Mouse (Mus musculus) lung, postnatal 0 days (tissue): ENCODE results near the gene Cdkn2b. TPM values are rescaled to one million over a fixed set of nuclear protein-coding genes. Genes with fewer than 3 reads are reported as not detected.

Experiments
- ATAC-seq: fragments of 200-750 bp; cut with Nextera tagmentation; 2 replicates; pipeline ENCODE4 v1.8.0; 2017; ENCODE audit warnings: moderate library complexity
- DNase-seq: peaks from one replicate; pipeline ENCODE4 v3.0.0-alpha.2; 2016; ENCODE audit warnings: low spot score
- H3K27ac ChIP-seq: fragments of 300-500 bp; sonication (generic); 2 replicates; pipeline ENCODE4 v1.5.1; 2014; ENCODE audit warnings: antibody characterized with exemption, mild to moderate bottlenecking, low read length, mixed read lengths
- H3K27me3 ChIP-seq: fragments of 300-500 bp; sonication (generic); replicated peaks from 2 replicates; pipeline ENCODE4 v1.6.1; 2014; ENCODE audit warnings: low read length, mixed read lengths; ENCODE audit not compliant: insufficient read depth
- H3K36me3 ChIP-seq: fragments of 300-500 bp; sonication (generic); 2 replicates; pipeline ENCODE4 v1.6.1; 2014; ENCODE audit warnings: low read length, mixed read lengths; ENCODE audit not compliant: insufficient read depth
- H3K4me1 ChIP-seq: fragments of 300-500 bp; sonication (generic); 2 replicates; pipeline ENCODE4 v1.6.1; 2014; ENCODE audit warnings: antibody characterized with exemption, low read depth, low read length, mixed read lengths; ENCODE audit not compliant: insufficient read depth
- H3K4me2 ChIP-seq: fragments of 300-500 bp; sonication (generic); replicated peaks from 2 replicates; pipeline ENCODE4 v1.6.1; 2014; ENCODE audit warnings: low read depth, mild to moderate bottlenecking, low read length, moderate library complexity, mixed read lengths
- H3K4me3 ChIP-seq: fragments of 300-500 bp; sonication (generic); 2 replicates; pipeline ENCODE4 v1.5.1; 2014; ENCODE audit warnings: low read depth, low read length
- H3K9ac ChIP-seq: fragments of 300-500 bp; sonication (generic); replicated peaks from 2 replicates; pipeline ENCODE4 v1.6.1; 2014; ENCODE audit warnings: low read depth, mild to moderate bottlenecking
- H3K9me3 ChIP-seq: fragments of 300-500 bp; sonication (generic); 2 replicates; pipeline ENCODE4 v1.6.1; 2016; ENCODE audit warnings: low read length, mixed read lengths
- CTCF ChIP-seq: IDR thresholded peaks from 2 replicates; pipeline ENCODE4 v1.5.1; 2016; ENCODE audit warnings: antibody characterized with exemption, mild to moderate bottlenecking
- EP300 ChIP-seq: IDR thresholded peaks from 2 replicates; pipeline ENCODE4 v1.6.1; 2016; ENCODE audit warnings: antibody characterized with exemption, mild to moderate bottlenecking, control low read depth
- WGBS: fragments of 180-500 bp; shearing (Covaris S2); extraction: QIAGEN DNeasy Blood & Tissue Kit; methylation state at CpG from one replicate; pipeline ENCODE4 v1.1.7; 2014; 5-methylcytosine and 5-hydroxymethylcytosine counted together
- polyA plus RNA-seq: library from polyadenylated mRNA; unstranded; fragments of >200 nt; fragmentation: Nextera tagmentation; extraction: Ambion mirVana; gene quantifications from 2 replicates; pipeline ENCODE4 v1.2.1, GENCODE M21; 2015

The Cdkn2b gene
- polyA plus RNA-seq, 1 experiment from 2014 or later, result 108 TPM

DNA sequence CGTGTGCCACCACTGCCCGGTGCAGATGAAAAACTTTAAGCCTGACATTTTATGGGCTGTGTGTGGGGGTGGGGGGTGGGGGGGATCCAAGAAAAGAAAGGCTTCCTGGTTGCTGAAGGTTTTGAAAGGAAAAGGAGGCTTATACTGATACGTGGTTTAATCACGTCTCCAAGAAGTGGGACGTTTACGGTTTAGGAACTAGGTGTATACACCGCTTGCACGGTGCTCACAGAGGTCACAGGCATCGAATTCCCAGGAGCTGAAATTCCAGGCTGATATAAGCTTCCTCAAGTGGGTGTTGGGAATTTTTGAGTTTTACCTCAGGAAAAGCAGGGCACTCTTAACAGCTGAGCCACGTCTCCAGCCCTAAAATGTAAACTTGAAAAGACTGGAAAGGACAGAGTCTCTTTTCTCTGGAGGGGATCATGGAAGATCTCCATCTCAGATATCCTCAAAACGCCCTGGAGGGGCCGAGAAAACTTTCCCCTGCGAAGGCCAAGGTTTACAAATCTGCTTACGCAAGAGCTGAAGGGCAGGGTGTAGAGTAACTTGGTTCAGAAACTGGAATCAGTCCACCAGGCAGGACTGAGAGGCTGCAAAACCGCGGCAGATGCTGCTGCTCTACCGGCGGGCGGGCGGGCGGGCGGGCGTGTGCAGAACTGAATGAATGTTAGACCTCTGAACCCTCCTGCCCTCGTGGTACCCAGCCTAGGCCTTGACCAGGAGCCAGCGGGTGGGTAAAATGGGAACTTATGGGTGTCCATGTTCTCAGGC lies 34.8 kb downstream of the Cdkn2b start:
- no peak overlapping the region for H3K4me3 ChIP-seq
- DNase-seq (no peak), ATAC-seq (no peak)
- H3K4me1 ChIP-seq, result no peaks in the 10 kb centered on the region
- H3K9ac ChIP-seq, result no peak overlapping the region
- 3% methylated on average over 25 of the region's 25 CpGs for WGBS
- no peak overlapping the region for H3K27ac ChIP-seq
- H3K9me3 ChIP-seq, result no peaks in the 10 kb centered on the region
- TF ChIP-seq EP300 (no peak), CTCF (no peak)
- no peaks in the 10 kb centered on the region for H3K36me3 ChIP-seq
- peaks cover 90% of the 10 kb centered on the region for H3K27me3 ChIP-seq
- no peak overlapping the region for H3K4me2 ChIP-seq

DNA sequence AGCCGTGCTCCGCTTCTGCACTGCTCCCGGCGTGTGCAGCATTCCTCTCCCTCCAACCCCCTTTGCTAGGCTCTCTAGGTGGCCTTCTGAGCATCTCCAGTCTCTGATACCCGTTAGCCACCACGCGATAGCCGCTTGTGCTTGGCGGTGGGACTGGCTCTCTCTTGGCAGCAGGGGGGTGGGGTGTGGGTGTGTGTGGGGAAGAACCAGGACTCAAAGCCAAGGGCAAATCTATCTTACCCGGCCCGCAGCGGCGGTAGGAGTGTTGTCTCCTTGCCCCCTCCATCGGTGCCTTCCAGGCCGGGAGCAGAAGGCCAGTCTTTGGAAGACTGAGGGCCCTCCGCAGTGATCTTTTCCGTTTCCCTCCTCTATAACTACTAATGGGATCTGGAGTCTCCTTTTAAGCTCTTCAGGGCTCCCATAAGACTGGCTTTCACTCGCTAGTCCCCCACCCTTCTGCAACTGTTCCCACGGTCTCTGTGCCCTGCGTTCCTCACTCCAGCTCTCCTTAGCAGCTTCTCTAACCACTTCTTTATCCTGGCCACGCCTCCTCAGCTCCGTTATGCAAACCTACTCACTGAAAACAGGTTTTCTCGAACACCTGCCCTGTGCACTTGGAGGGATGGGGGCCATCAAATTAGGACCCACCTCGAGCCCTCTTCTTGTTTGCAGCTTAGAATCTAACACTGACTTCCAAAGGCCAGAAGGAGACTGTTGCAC lies 35.9 kb downstream of the Cdkn2b start:
- Histone ChIP-seq H3K36me3 (no peaks in the 10 kb centered on the region), H3K9ac (no peak overlapping the region), H3K9me3 (no peaks in the 10 kb centered on the region), H3K27ac (no peak overlapping the region), H3K4me2 (no peak overlapping the region), H3K4me1 (no peaks in the 10 kb centered on the region), H3K27me3 (peaks cover 89% of the 10 kb centered on the region), H3K4me3 (no peak overlapping the region)
- DNase-seq, result no peak
- ATAC-seq, result no peak
- no peak for TF ChIP-seq EP300
- no peak for TF ChIP-seq CTCF
- 2% methylated on average over 24 of the region's 24 CpGs for WGBS

GRCm38 (mm10) chr4:89274006-89274405 lies 36.8 kb downstream of the Cdkn2b start:
- no peak overlapping the region for H3K4me2 ChIP-seq
- 2% methylated on average over 14 of the region's 14 CpGs for WGBS
- no peak overlapping the region for H3K4me3 ChIP-seq
- no peaks in the 10 kb centered on the region for H3K4me1 ChIP-seq
- no peak for TF ChIP-seq EP300
- no peak for TF ChIP-seq CTCF
- H3K27me3 ChIP-seq, result peaks cover 79% of the 10 kb centered on the region
- no peaks in the 10 kb centered on the region for H3K36me3 ChIP-seq
- no peak overlapping the region for H3K9ac ChIP-seq
- DNase-seq, result no peak
- H3K9me3 ChIP-seq, result no peaks in the 10 kb centered on the region
- H3K27ac ChIP-seq, result no peak overlapping the region
- no peak for ATAC-seq

GRCm38 (mm10) chr4:89273585-89273984 lies 37.3 kb downstream of the Cdkn2b start:
- Histone ChIP-seq H3K27me3 (peaks cover 75% of the 10 kb centered on the region), H3K27ac (no peak overlapping the region), H3K4me2 (no peak overlapping the region), H3K9ac (no peak overlapping the region), H3K9me3 (no peaks in the 10 kb centered on the region), H3K36me3 (no peaks in the 10 kb centered on the region), H3K4me3 (no peak overlapping the region), H3K4me1 (no peaks in the 10 kb centered on the region)
- ATAC-seq, result no peak
- TF ChIP-seq EP300 (no peak), CTCF (no peak)
- no peak for DNase-seq
- WGBS, result 1% methylated on average over 9 of the region's 9 CpGs

DNA sequence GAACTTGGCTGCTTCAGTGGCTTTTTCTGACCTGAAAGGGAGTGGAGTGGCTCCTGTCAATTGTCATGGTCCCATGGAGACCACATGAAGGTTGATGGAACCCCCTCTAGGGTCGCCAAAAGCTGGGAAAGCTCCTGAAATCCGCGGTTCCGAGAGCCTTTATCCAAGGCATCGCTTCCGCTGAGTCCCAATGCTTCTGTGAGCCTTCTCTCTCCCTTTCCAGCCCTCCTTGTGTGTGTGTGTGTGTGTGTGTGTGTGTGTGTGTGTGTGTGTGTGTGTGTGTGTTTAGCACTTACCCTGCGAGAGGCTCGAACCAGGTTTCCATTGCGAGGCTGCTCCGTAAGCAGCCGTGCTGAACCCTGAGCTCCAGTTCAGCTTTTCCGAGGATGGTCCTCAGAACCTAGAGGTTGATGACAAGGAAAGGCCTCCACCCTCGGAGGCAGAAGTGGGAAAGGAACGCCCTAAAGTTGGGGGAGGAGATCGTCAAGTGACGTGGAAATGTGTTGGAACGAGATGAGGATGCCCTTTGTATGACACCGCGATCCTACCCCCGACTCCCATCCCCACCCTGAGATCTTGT lies 37.8 kb downstream of the Cdkn2b start:
- Histone ChIP-seq H3K27ac (no peak overlapping the region), H3K4me1 (no peaks in the 10 kb centered on the region), H3K4me3 (no peak overlapping the region), H3K9ac (no peak overlapping the region), H3K4me2 (no peak overlapping the region), H3K36me3 (no peaks in the 10 kb centered on the region), H3K9me3 (no peaks in the 10 kb centered on the region), H3K27me3 (peaks cover 70% of the 10 kb centered on the region)
- ATAC-seq (no peak), DNase-seq (no peak)
- WGBS, result 2% methylated on average over 20 of the region's 20 CpGs
- TF ChIP-seq CTCF (no peak), EP300 (no peak)

- no peak overlapping the region for H3K27ac ChIP-seq
- 8% methylated on average over 18 of the region's 18 CpGs for WGBS
- no peaks in the 10 kb centered on the region for H3K36me3 ChIP-seq
- TF ChIP-seq CTCF (no peak), EP300 (no peak)
- no peaks in the 10 kb centered on the region for H3K9me3 ChIP-seq
- no peak overlapping the region for H3K9ac ChIP-seq
- ATAC-seq (no peak), DNase-seq (no peak)
- H3K27me3 ChIP-seq, result peaks cover 66% of the 10 kb centered on the region
- no peak overlapping the region for H3K4me2 ChIP-seq
- H3K4me1 ChIP-seq, result no peaks in the 10 kb centered on the region
- H3K4me3 ChIP-seq, result no peak overlapping the region
Observed at GRCm38 (mm10) chr4:89272101-89272718, 38.6 kb downstream of the Cdkn2b start.
